Mouse (Mus musculus): ENCODE measurements around the gene Olfr533. TPM values are rescaled to one million over a fixed set of nuclear protein-coding genes. Genes with fewer than 3 reads are reported as not detected.

Olfr533 gene
- polyA plus RNA-seq (2012; rRNA removed) = not detected in 2 replicates

DNA sequence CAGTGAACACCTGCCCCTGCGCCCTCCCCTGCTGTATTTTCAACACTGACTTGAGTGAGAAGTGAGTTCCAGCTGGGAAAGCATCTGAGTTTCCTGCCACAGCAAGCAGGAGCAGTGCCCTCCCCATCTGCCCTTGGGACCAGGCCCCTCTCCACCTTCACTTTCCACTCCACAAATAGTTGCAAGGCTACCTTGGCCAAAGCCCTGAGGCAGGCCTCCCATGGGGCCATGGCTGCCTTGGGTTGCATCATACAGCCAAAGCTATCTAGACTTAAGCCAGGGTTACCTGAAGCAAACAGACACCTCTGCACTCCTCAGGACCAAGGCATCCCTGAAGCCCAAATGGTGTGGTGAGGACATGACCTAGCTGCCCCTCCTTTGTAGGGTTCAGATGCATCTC lies at the start of gene Olfr533:
Gene Olfr533, plus strand, starts transcription at position 301 of the 400 bp plus-strand sequence.

DNA sequence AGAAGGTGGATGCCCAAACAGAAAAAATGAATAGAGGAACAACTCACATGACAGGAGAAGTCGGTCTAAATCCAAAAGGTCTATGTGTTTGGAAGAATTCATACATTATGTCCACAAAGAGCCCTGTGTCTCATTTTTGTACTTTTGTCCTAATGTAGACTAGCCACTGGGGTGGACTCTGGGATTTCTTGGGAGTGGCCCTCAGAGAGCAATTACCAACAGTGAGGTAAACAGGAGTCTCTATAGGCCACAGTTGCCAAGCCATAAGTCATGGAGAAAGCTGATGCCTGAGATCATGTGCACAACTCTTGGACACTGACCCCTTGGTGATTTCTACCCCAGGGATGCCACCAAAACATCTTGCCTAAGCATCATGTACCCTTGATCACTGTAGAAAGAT lies 41.6 kb upstream of the Olfr533 start, which contains the start of gene Olfr532:
Gene Olfr532, minus strand, starts transcription at position 101 of the 400 bp plus-strand sequence.

DNA sequence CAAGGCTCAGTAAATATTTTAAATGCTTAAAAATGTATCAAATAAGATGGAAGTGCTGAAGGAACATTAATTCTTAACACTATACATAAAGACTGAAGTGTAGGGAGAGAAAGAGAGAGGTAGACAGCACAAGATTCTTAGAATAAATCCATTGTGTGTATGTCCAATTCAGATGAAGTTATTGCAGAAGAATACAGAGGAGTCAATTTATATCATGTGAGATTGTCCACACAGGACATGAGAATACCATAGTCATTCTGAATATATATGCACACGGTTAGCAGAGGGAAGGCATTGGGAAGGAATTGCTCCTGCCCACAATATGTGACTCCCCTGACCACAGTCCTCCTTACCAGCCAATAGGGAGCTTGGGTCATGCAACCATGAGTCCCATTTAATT lies 20.7 kb downstream of the Olfr533 start, which contains the start of gene Olfr535:
Gene Olfr535, plus strand, starts transcription at position 301 of the 400 bp plus-strand sequence.

DNA sequence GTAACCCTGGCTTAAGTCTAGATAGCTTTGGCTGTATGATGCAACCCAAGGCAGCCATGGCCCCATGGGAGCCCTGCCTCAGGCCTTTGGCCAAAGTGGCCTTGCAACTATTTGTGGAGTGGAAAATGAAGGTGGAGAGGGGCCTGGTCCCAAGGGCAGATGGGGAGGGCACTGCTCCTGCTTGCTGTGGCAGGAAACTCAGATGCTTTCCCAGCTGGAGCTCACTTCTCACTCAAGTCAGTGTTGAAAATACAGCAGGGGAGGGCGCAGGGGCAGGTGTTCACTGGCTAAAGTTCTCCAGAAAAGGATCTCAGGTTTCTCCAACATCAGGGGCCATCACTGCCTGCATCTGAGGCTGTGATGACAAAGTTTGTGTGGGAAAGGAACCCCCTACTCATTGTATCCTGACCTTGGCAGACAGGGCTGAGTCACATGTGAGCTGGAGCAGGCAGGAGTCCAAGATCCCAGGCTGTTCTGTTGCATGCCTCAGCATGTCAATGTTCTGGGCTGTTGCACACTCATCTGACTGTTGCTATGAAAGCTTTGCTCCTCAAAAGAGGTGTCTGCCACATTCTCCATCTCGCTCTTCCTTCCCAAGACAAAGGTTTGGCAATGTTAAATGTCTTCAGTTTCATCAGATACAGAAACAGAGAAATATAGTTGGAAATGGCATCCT lies 44.3 kb downstream of the Olfr533 start, which contains the start of gene Olfr536:
Gene Olfr536, minus strand, starts transcription at position 51 of the 676 bp plus-strand sequence.

Other genes starting within 250 kb of the Olfr533 start
- gene Cd163l1, start 245.1 kb upstream of the Olfr533 start, polyA plus RNA-seq (2012; rRNA removed) = 0.13 TPM in 1 of 2 replicates, not detected in the other
- 0.08 TPM in 1 of 2 replicates, not detected in the other for gene 5830411N06Rik, start 216.1 kb upstream of the Olfr533 start, polyA plus RNA-seq (2012; rRNA removed)
- not detected in 2 replicates for gene Olfr525, start 142.5 kb upstream of the Olfr533 start, polyA plus RNA-seq (2012; rRNA removed)
- gene Olfr527, start 129.4 kb upstream of the Olfr533 start, polyA plus RNA-seq (2012; rRNA removed) = not detected in 2 replicates
- not detected in 2 replicates for gene Olfr60, start 101.7 kb upstream of the Olfr533 start, polyA plus RNA-seq (2012; rRNA removed)
- gene Olfr530, start 87.0 kb upstream of the Olfr533 start, polyA plus RNA-seq (2012; rRNA removed) = not detected in 2 replicates
- gene Olfr531, start 60.5 kb upstream of the Olfr533 start, polyA plus RNA-seq (2012; rRNA removed) = not detected in 2 replicates
- not detected in 2 replicates for gene Olfr532, start 41.7 kb upstream of the Olfr533 start, polyA plus RNA-seq (2012; rRNA removed)
- gene Olfr535, start 20.8 kb downstream of the Olfr533 start, polyA plus RNA-seq (2012; rRNA removed) = not detected in 2 replicates
- not detected in 2 replicates for gene Olfr536, start 44.0 kb downstream of the Olfr533 start, polyA plus RNA-seq (2012; rRNA removed)
- gene Olfr538, start 104.5 kb downstream of the Olfr533 start, polyA plus RNA-seq (2012; rRNA removed) = not detected in 2 replicates
- under 0.01 TPM in 1 of 2 replicates, not detected in the other for gene Olfr46, start 137.9 kb downstream of the Olfr533 start, polyA plus RNA-seq (2012; rRNA removed)
- gene Olfr61, start 165.6 kb downstream of the Olfr533 start, polyA plus RNA-seq (2012; rRNA removed) = not detected in 2 replicates
- not detected in 2 replicates for gene Olfr53, start 183.1 kb downstream of the Olfr533 start, polyA plus RNA-seq (2012; rRNA removed)
- 0.01 TPM in 2 replicates for gene Olfr539, start 196.6 kb downstream of the Olfr533 start, polyA plus RNA-seq (2012; rRNA removed)
- not detected in 2 replicates for gene Olfr45, start 218.6 kb downstream of the Olfr533 start, polyA plus RNA-seq (2012; rRNA removed)
- not detected in 2 replicates for gene Olfr541, start 233.9 kb downstream of the Olfr533 start, polyA plus RNA-seq (2012; rRNA removed)

Data from central nervous system, embryonic 18 days (tissue).